Mouse (Mus musculus) CH12.LX (cell line): ENCODE results near the gene Vps4b.

Experiments used
- CHD1 ChIP-seq: IDR thresholded peaks from 2 replicates; pipeline ENCODE4 v1.6.1; 2012; ENCODE audit warnings: low read depth, low read length, improper control_type of control experiment, inconsistent platforms
- CTCF ChIP-seq, 2 experiments: IDR thresholded peaks in 1 of 2; conservative IDR thresholded peaks in 1 of 2; 2 replicates each; pipeline ENCODE4 v1.5.1; 2011 to 2012; ENCODE audit warnings: low read depth in 2 of 2, low read length in 2 of 2, improper control_type of control experiment in 1 of 2, inconsistent platforms in 1 of 2, mild to moderate bottlenecking in 1 of 2, moderate library complexity in 1 of 2
- EP300 ChIP-seq: IDR thresholded peaks from 2 replicates; pipeline ENCODE4 v1.6.1; 2011; ENCODE audit warnings: low read length, improper control_type of control experiment
- ETS1 ChIP-seq: conservative IDR thresholded peaks from 2 replicates; pipeline ENCODE4 v1.6.1; 2012; ENCODE audit warnings: low read depth, mild to moderate bottlenecking, inconsistent platforms, low read length, improper control_type of control experiment, moderate library complexity
- HCFC1 ChIP-seq: IDR thresholded peaks from 2 replicates; pipeline ENCODE4 v1.6.1; 2012; ENCODE audit warnings: low read depth, mild to moderate bottlenecking, inconsistent platforms, low read length, improper control_type of control experiment
- KAT2A ChIP-seq: IDR thresholded peaks from 2 replicates; pipeline ENCODE4 v1.6.1; 2012; ENCODE audit warnings: low read length, improper control_type of control experiment, inconsistent platforms; ENCODE audit not compliant: insufficient replicate concordance
- NELFE ChIP-seq: IDR thresholded peaks from 2 replicates; pipeline ENCODE4 v1.6.1; 2011; ENCODE audit warnings: low read depth, low read length, improper control_type of control experiment
- POLR2A ChIP-seq: IDR thresholded peaks from 2 replicates; pipeline ENCODE4 v1.6.1; 2011; ENCODE audit warnings: low read depth, mild to moderate bottlenecking, improper control_type of control experiment, low read length
- RCOR1 ChIP-seq: conservative IDR thresholded peaks from 2 replicates; pipeline ENCODE4 v1.6.1; 2012; ENCODE audit warnings: low read depth, mild to moderate bottlenecking, inconsistent platforms, low read length, improper control_type of control experiment
- UBTF ChIP-seq: IDR thresholded peaks from 2 replicates; pipeline ENCODE4 v1.6.1; 2012; ENCODE audit warnings: low read depth, mild to moderate bottlenecking, inconsistent platforms, low read length, improper control_type of control experiment, moderate library complexity
- USF2 ChIP-seq: conservative IDR thresholded peaks from 2 replicates; pipeline ENCODE4 v1.6.1; 2011; ENCODE audit warnings: low read depth, low read length, improper control_type of control experiment
- ZC3H11A ChIP-seq: IDR thresholded peaks from 2 replicates; pipeline ENCODE4 v1.6.1; 2012; ENCODE audit warnings: low read depth, mild to moderate bottlenecking, inconsistent platforms, low read length, improper control_type of control experiment
- ZNF384 ChIP-seq: IDR thresholded peaks from 2 replicates; pipeline ENCODE4 v1.6.1; 2012; ENCODE audit warnings: low read depth, low read length, improper control_type of control experiment, inconsistent platforms

DNA sequence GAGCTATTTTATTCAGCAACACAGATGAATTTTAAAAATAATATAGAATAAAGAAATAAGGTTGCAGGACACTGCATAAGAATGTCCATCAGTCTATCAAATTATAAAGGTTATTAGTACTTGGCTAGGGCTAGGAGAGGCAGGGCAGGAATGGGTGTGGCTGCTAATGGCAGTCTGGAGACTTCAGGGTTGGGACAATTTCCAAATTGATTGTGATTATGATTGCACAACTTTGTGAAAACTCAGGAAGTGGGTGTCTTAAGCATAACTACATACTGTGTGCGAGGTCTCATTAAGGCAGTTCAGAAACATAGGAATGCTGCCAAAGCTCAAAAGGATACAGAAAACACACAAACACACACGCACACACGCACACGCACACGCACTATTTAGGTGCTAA is 44.5 kb downstream of the Vps4b start:
- TF ChIP-seq UBTF (no peak), USF2 (no peak), EP300 (no peak), CTCF (conservative IDR thresholded peaks at IDR 0.05 in 1 of 2, IDR thresholded peaks at IDR 0.05 in 1 of 2; ENCODE audit: low read depth in 2 of 2, low read length in 2 of 2) (no peak), ETS1 (no peak), KAT2A (no peak), CHD1 (no peak), NELFE (no peak), ZC3H11A (no peak), ZNF384 (no peak), HCFC1 (no peak), RCOR1 (no peak), POLR2A (no peak)
